In the genomic region with DNA sequence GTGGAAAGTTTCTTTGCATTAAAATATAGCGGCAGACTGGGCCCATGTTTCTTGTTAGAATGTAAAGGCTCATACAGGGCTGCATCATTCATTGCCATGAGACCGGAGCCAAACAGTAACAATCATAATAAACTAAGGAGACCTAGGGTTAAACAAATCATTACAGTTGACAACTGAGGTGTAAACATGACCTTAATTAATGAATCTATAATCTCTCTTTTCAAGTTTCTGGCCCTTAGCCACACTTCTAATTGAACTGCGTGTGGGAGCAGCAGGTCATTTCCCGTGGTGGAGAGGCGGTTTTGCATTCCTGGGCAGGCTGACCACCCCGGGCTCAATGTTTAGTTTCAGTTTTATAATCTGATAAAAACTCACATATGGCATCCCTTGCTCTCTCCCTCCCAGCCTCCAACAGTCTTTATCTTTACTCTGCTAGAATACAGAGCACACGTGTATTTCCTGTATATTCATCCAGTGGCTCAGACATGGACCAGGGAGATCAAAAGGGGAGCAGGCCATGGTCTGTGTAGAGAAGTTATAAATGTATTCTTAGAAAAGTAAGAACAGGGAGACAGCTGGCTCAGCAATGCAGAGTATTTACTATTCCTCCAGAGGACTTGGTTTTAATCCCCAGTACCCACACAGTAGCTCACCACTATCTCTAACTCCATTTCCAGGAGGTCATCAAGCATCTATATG, we compare ENCODE assay signal across 19 mouse cellular contexts.
DNase-seq lines count a peak whose midpoint lies in the region; ATAC-seq lines count a peak whose summit lies in the region.
"Had no signal": no experiment of that assay in that cellular context is flagged by ENCODE, and none has a peak within 500 bp of the region (broad histone marks: within the 10 kb centered on the region; RNA-seq: fewer than 3 reads in every experiment).

No protein-coding gene starts in this region.

- DNase-seq in forebrain, embryonic 14.5 days (ENCODE audit: low spot score): peak; percentile 66
- DNase-seq in lung, postnatal 25 days (ENCODE audit: low spot score): no peak
- DNase-seq in retina, postnatal 1 day: peak; percentile 85
- DNase-seq in left cerebral cortex, adult 8-10 months (ENCODE audit: low spot score in 2 of 2): no peak
- DNase-seq in embryo, embryonic 10.5 days (ENCODE audit: low spot score): no peak
- DNase-seq: adrenal gland, adult 8-10 months; cerebellum, adult 11 months; heart, postnatal 36 days; right cerebral cortex, postnatal 4 days; thymus, adult 18-20 months had no signal

- 0 out of 2 replicates have a peak, but pooled peaks cover 8% of the 10 kb centered on the region for H3K27me3 ChIP-seq in forebrain, embryonic 14.5 days (replicated peaks; ENCODE audit: control insufficient read depth, insufficient read depth, low read length)
- peaks cover 5% of the 10 kb centered on the region for H3K27me3 ChIP-seq in forebrain, embryonic 15.5 days
- no peaks in the 10 kb centered on the region; the same call in 1 of the 2 replicates for H3K27me3 ChIP-seq in lung, embryonic 15.5 days
- H3K27me3 ChIP-seq in intestine, embryonic 16.5 days (replicated peaks; ENCODE audit: control insufficient read depth, insufficient read depth, low read length): no peaks in the 10 kb centered on the region
- H3K27me3 ChIP-seq: heart, embryonic 12.5 days; limb, embryonic 12.5 days; megakaryocyte, embryonic 14.5 days had no signal

- WGBS in forebrain, embryonic 14.5 days: 11% methylated on average over 7 of the region's 7 CpGs
- WGBS in forebrain, embryonic 15.5 days: 16% methylated on average over 7 of the region's 7 CpGs
- 11% methylated on average over 7 of the region's 7 CpGs for WGBS in lung, embryonic 15.5 days
- WGBS in intestine, embryonic 16.5 days: 20% methylated on average over 7 of the region's 7 CpGs

- no peak overlapping the region for H3K4me2 ChIP-seq in forebrain, embryonic 14.5 days (ENCODE audit: low read length)
- no peak overlapping the region for H3K4me2 ChIP-seq in forebrain, embryonic 15.5 days (replicated peaks)
- no peak overlapping the region for H3K4me2 ChIP-seq in lung, embryonic 15.5 days
- no peak overlapping the region for H3K4me2 ChIP-seq in intestine, embryonic 16.5 days (ENCODE audit: low read depth, low read length)
- H3K4me2 ChIP-seq: heart, embryonic 12.5 days; limb, embryonic 12.5 days had no signal

- H3K36me3 ChIP-seq in forebrain, embryonic 14.5 days (ENCODE audit: control insufficient read depth, insufficient read depth, low read length): no peaks in the 10 kb centered on the region
- no peaks in the 10 kb centered on the region for H3K36me3 ChIP-seq in forebrain, embryonic 15.5 days
- H3K36me3 ChIP-seq in lung, embryonic 15.5 days: no peaks in the 10 kb centered on the region
- H3K36me3 ChIP-seq in intestine, embryonic 16.5 days (ENCODE audit: control insufficient read depth, insufficient read depth, low read length): no peaks in the 10 kb centered on the region
- H3K36me3 ChIP-seq: heart, embryonic 12.5 days; limb, embryonic 12.5 days had no signal

- H3K9ac ChIP-seq in forebrain, embryonic 14.5 days (ENCODE audit: low read length): no peak overlapping the region
- no peak overlapping the region for H3K9ac ChIP-seq in forebrain, embryonic 15.5 days (replicated peaks)
- H3K9ac ChIP-seq in lung, embryonic 15.5 days: no peak overlapping the region
- no peak overlapping the region for H3K9ac ChIP-seq in intestine, embryonic 16.5 days (ENCODE audit: low read depth, low read length)
- H3K9ac ChIP-seq: heart, embryonic 12.5 days; limb, embryonic 12.5 days; liver, embryonic 14.5 days had no signal

- H3K4me1 ChIP-seq in forebrain, embryonic 14.5 days (ENCODE audit: control insufficient read depth, insufficient read depth, low read length): peaks cover 3% of the 10 kb centered on the region; the same call in 1 of the 2 replicates
- peaks cover 16% of the 10 kb centered on the region; the same call in 1 of the 2 replicates for H3K4me1 ChIP-seq in forebrain, embryonic 15.5 days
- 0 out of 2 replicates have a peak, but pooled peaks cover 5% of the 10 kb centered on the region for H3K4me1 ChIP-seq in lung, embryonic 15.5 days
- H3K4me1 ChIP-seq in intestine, embryonic 16.5 days (ENCODE audit: control insufficient read depth, insufficient read depth, low read length): no peaks in the 10 kb centered on the region
- H3K4me1 ChIP-seq: heart, embryonic 12.5 days; megakaryocyte, embryonic 14.5 days had no signal

- no peaks in the 10 kb centered on the region for H3K9me3 ChIP-seq in forebrain, embryonic 14.5 days (replicated peaks; ENCODE audit: control insufficient read depth, low read length)
- H3K9me3 ChIP-seq in forebrain, embryonic 15.5 days: no peaks in the 10 kb centered on the region
- H3K9me3 ChIP-seq in lung, embryonic 15.5 days: no peaks in the 10 kb centered on the region
- no peaks in the 10 kb centered on the region for H3K9me3 ChIP-seq in intestine, embryonic 16.5 days (ENCODE audit: control insufficient read depth, low read length)
- H3K9me3 ChIP-seq: heart, embryonic 12.5 days; limb, embryonic 12.5 days had no signal

- no peak overlapping the region for H3K27ac ChIP-seq in forebrain, embryonic 14.5 days (ENCODE audit: low read depth, low read length)
- no peak overlapping the region for H3K27ac ChIP-seq in forebrain, embryonic 15.5 days (replicated peaks)
- H3K27ac ChIP-seq in lung, embryonic 15.5 days: no peak overlapping the region
- no peak overlapping the region for H3K27ac ChIP-seq in intestine, embryonic 16.5 days (ENCODE audit: low read length)
- H3K27ac ChIP-seq: left cerebral cortex, adult 2 months; limb, embryonic 12.5 days; liver, embryonic 14.5 days had no signal

- H3K4me3 ChIP-seq in forebrain, embryonic 14.5 days (ENCODE audit: low read depth, low read length): no peak overlapping the region
- H3K4me3 ChIP-seq in forebrain, embryonic 15.5 days: no peak overlapping the region
- H3K4me3 ChIP-seq in lung, embryonic 15.5 days: no peak overlapping the region
- no peak overlapping the region for H3K4me3 ChIP-seq in intestine, embryonic 16.5 days (ENCODE audit: low read length)
- H3K4me3 ChIP-seq: erythroblast, embryonic 14.5 days; heart, embryonic 12.5 days; left cerebral cortex, adult 2 months; limb, embryonic 12.5 days; megakaryocyte, embryonic 14.5 days had no signal

- ATAC-seq in forebrain, embryonic 14.5 days: no peak
- ATAC-seq in forebrain, embryonic 15.5 days (replicated peaks): no peak; the same call in 1 of the 2 replicates
- peak; percentile 27; the same call in 1 of the 2 replicates for ATAC-seq in lung, embryonic 15.5 days (ENCODE audit: borderline replicate concordance, extremely low read depth, low FRiP score, low TSS enrichment)
- ATAC-seq in intestine, embryonic 16.5 days: peak; percentile 46

Comparison
In these comparisons a context has a peak if more than half of its experiments do, and no peak if none do; other contexts are left out.
1. ATAC-seq: peak in lung, embryonic 15.5 days (single experiment) and intestine, embryonic 16.5 days (single experiment); none in forebrain, embryonic 14.5 days (single experiment) and forebrain, embryonic 15.5 days (single experiment).
2. DNase-seq: peak in forebrain, embryonic 14.5 days (single experiment) and retina, postnatal 1 day (single experiment); none in lung, postnatal 25 days (single experiment), left cerebral cortex, adult 8-10 months (0 of 2) and embryo, embryonic 10.5 days (single experiment).